Mouse (Mus musculus) layer of hippocampus, postnatal 14 days (tissue): ENCODE data around the gene Ablim1. TPM values are rescaled to one million over a fixed set of nuclear protein-coding genes. Genes with fewer than 3 reads are reported as not detected.

ENCODE experiments used
- DNase-seq, 2 experiments: peaks; one replicate each; pipeline ENCODE4 v3.0.0; 2021 to 2022; ENCODE audit warnings: low spot score in 2 of 2, mixed read lengths in 1 of 2
- total RNA-seq, 2 experiments: library from RNA; stranded (reverse); gene quantifications; 2 replicates each; pipeline ENCODE4 v1.2.3; 2021

Gene Ablim1
- total RNA-seq, 2 experiments from 2014 or later: 68.1 to 78.3 TPM

GRCm38 (mm10) chr19:57106031-57106430 lies 208.7 kb downstream of the Ablim1 start:
- DNase-seq: no peak

GRCm38 (mm10) chr19:57105156-57105555 lies 209.6 kb downstream of the Ablim1 start:
- no peak for DNase-seq

- DNase-seq: no peak
These were observed 210.5 kb downstream of the Ablim1 start for GRCm38 (mm10) chr19:57104171-57104748.

GRCm38 (mm10) chr19:57103360-57103958 lies 211.3 kb downstream of the Ablim1 start:
- no peak for DNase-seq

GRCm38 (mm10) chr19:57101986-57102385 lies 212.7 kb downstream of the Ablim1 start:
- no peak for DNase-seq

GRCm38 (mm10) chr19:57100753-57101446 lies 213.8 kb downstream of the Ablim1 start:
- no peak for DNase-seq

GRCm38 (mm10) chr19:57099986-57100385 lies 214.7 kb downstream of the Ablim1 start:
- DNase-seq: no peak

- DNase-seq: no peak
These were observed 215.7 kb downstream of the Ablim1 start for GRCm38 (mm10) chr19:57099094-57099357.

- peak in 1 of 2 experiments; percentile 65 for DNase-seq
These were observed 216.3 kb downstream of the Ablim1 start for GRCm38 (mm10) chr19:57098241-57099093.

GRCm38 (mm10) chr19:57095340-57095739 lies 219.4 kb downstream of the Ablim1 start:
- DNase-seq: no peak

GRCm38 (mm10) chr19:57093698-57094004 lies 221.1 kb downstream of the Ablim1 start:
- no peak for DNase-seq

- no peak for DNase-seq
These were observed 221.6 kb downstream of the Ablim1 start for GRCm38 (mm10) chr19:57092958-57093697.

- no peak for DNase-seq
These were observed 223.4 kb downstream of the Ablim1 start for GRCm38 (mm10) chr19:57091278-57091677.

- no peak for DNase-seq
These were observed 225.8 kb downstream of the Ablim1 start for GRCm38 (mm10) chr19:57088804-57089369.

- no peak for DNase-seq
These were observed 230.1 kb downstream of the Ablim1 start for GRCm38 (mm10) chr19:57084520-57085166.

- no peak for DNase-seq
These were observed 230.8 kb downstream of the Ablim1 start for GRCm38 (mm10) chr19:57083887-57084286.

GRCm38 (mm10) chr19:57083183-57083555 lies 231.6 kb downstream of the Ablim1 start:
- no peak for DNase-seq

GRCm38 (mm10) chr19:57082454-57083182 lies 232.1 kb downstream of the Ablim1 start:
- DNase-seq: no peak

- no peak for DNase-seq
These were observed 233.2 kb downstream of the Ablim1 start for GRCm38 (mm10) chr19:57081536-57081935.

GRCm38 (mm10) chr19:57079606-57079981 lies 235.1 kb downstream of the Ablim1 start:
- no peak for DNase-seq
